Mouse (Mus musculus) ES-CJ7 (cell line): ENCODE measurements around the gene Ubtf.
"Not testable (repeated sequence)": the region's sequence is repeated elsewhere in the genome, so short reads cannot be mapped to it uniquely, and the experiment has no call there.

Source experiments
- DNase-seq: peaks from one replicate; pipeline ENCODE4 v3.0.0; 2011; ENCODE audit warnings: low read depth, low spot score

The Ubtf gene

DNA sequence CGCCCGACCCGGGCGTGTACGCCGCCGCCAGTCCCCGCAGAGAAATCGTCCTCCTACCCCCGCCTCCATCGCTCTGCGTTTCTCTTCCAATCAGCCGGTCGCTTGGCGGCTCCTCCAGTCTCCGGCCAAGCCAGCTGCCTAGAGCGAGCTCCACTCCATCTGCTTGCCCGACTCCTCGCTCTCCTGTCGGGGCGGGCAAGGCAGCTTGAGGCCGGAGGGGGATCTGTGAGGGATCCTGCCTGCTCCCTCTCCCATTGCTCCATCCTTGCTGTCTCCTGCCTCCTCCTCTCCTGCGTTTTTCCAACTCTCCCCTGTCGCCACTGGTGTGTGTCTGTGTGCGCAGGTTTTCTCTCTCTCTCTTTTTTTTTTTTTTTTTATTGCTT, at the start of gene Ubtf:
TSS of gene Ubtf (minus strand) at position 333 of the 383 bp plus-strand sequence.
- no peak for DNase-seq

GRCm38 (mm10) chr11:102369263-102369662, 49.7 kb upstream of the Ubtf start:
- no peak for DNase-seq

DNA sequence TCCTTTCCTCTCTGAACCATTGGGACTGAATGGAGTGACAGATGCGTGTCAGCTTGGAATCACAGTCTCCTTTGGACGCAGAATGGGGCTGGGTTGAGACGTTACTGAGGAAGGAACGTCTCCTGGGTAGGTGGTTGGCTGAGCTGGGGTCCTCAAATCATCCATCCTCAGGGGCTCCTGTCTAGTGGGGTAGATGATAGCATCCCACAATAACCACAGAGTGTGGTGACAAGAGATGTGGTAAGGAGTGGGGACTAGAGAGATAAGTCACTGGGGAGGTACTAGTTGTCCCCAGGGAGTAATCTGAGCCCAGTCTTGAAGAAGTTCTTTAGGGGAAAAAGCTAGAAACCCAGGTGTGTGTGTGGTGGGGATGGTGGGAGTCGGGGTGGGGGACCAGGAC, 48.8 kb upstream of the Ubtf start:
- no peak for DNase-seq

DNA sequence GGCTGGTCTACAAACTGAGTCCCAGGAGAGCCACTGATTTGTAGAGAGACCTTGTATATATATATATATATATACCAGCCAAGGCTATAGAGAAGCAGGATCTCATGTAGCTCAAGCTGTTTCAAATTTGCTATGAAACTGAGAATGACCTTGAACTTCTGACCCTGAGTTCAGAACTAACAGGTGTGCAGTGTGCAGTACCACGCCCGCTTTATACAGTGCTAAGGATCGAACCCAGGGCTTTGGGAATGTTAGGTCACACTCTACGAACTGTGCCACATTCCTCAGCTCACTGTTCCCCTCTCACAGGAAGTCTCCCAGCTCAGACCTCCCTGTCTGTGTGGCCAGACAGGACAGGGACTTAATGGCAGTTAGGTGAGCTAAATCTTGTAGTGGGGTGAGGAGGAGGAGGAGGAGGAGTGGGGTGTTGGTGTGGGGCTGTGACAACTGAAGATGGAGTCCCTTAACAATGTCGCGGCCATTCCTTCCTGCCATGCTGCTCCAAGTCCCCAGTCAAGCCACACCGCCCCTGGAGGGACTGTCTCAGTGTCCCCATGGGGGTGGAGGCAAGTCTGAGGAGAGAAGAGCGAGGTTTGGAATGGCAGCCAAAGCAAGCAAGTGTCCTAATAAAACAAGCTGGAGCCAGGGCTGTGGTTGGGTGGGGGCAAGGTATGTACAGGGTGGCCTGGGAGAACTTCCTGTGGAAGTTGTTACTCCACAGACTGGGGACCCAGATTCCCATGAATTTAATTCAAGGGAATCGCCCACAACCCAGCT, 48.1 kb upstream of the Ubtf start:
- peak; percentile 75 for DNase-seq

- DNase-seq = not testable (repeated sequence)
Measured at GRCm38 (mm10) chr11:102366103-102366502, 46.6 kb upstream of the Ubtf start, which contains the start of gene Slc4a1. Slc4a1 (minus strand) TSS chr11:102366203.

GRCm38 (mm10) chr11:102365699-102366098, 46.2 kb upstream of the Ubtf start:
- DNase-seq = no peak

DNA sequence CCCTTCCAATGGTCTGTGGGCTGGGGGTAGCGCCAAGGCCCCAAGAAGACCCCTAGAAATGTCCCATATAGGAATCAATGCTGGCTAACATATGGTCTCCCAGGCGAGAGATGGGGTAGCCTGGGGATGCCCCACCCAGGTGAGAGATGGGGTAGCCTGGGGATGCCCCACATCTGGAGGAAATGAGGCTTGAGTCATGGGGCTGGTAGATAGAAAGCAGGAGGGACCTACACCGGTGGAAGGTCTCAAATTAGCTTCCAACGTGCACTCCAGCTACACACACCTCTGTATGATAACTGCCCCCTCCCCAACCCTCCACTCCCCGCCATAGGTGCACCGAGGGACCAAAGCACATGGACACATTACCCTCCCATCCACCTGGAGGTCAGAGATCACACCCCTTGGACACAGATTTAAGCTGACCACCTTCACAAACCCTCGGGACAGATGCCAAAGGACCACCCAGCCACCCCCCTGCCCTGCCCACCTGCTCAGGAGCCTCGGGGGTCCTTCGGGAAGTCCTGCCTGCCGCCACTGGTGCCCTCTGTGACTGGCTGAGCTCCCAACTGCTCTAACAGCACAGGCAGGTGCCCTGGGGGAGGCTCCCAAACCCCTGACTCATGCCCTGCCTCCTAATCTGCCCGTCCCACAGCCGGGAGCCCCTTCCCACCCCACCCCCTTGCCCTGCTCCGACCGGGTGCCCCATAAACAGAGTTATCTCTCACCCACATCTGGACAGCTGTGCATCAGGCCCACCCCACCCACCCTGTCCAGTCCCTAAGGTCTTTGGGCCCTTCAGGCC, 45.2 kb upstream of the Ubtf start:
- DNase-seq = no peak

- no peak for DNase-seq
Measured at GRCm38 (mm10) chr11:102363623-102364022, 44.1 kb upstream of the Ubtf start.

- DNase-seq = no peak
Measured at GRCm38 (mm10) chr11:102361776-102362495, 42.4 kb upstream of the Ubtf start.

- DNase-seq = no peak
Measured at GRCm38 (mm10) chr11:102358365-102358764, 38.8 kb upstream of the Ubtf start.

- peak; percentile 35 for DNase-seq
Measured at GRCm38 (mm10) chr11:102356636-102357350, 37.3 kb upstream of the Ubtf start.

DNA sequence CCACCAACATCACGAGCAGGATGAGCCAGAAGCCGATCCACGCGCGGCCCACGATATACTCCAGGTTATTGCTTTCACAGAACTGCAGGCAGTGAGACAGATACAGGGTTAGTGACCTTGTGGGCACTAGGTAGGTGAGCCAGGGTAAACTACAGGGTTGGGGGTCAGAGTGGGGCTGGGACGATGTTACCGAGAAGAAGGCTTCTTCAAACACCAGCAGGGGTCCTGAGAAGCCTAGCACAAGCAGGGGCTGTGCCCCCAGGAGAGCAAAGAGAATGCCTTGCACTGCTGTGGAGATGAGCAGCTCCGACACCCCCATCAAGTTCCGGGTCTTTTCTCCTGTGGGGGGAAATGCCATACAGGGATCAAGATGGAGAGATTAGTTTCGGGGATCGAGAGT, 36.6 kb upstream of the Ubtf start:
- DNase-seq = no peak

DNA sequence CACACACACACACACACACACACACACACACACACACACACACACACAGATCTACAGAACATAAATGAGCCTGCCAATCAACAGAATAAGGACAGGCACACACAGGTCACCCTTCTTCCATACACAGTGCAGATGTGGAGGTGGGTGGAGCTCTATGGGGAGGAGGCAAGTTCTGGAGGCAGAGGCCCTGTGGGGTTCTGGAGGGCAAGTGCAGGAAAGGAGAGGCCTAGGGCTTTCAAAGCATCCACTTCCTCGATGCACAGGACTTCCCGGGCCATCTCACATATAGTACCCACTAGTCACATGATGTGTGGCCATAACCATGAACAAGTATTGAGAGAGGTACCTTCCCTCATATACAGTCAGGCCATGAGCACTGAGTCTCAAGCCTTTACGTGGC, 36.0 kb upstream of the Ubtf start:
- no peak for DNase-seq

DNA sequence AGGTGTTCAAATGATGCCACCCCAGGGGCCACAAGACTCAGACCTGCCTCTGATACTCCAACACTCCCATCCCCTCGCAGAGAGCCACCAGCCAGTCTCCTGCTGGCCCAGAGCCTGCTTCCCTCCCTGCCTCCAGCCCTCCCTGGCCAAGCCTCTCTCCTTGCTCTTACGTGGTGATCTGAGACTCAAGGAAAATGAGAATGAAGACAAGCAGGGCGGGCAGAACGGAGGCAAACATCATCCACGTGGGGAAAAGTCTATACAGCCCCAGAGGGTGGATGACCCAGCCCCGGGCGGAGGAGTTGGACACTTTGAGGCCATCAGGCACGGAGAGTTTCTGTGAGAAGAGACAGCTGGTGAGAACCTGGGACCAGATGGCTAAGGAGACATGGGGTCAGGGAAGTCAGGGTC, 33.5 kb upstream of the Ubtf start:
- DNase-seq = no peak

- no peak for DNase-seq
Measured at GRCm38 (mm10) chr11:102352378-102352777, 32.8 kb upstream of the Ubtf start.

GRCm38 (mm10) chr11:102350981-102351523, 31.5 kb upstream of the Ubtf start:
- no peak for DNase-seq

- DNase-seq = no peak
Measured at GRCm38 (mm10) chr11:102350416-102350815, 30.9 kb upstream of the Ubtf start.

DNA sequence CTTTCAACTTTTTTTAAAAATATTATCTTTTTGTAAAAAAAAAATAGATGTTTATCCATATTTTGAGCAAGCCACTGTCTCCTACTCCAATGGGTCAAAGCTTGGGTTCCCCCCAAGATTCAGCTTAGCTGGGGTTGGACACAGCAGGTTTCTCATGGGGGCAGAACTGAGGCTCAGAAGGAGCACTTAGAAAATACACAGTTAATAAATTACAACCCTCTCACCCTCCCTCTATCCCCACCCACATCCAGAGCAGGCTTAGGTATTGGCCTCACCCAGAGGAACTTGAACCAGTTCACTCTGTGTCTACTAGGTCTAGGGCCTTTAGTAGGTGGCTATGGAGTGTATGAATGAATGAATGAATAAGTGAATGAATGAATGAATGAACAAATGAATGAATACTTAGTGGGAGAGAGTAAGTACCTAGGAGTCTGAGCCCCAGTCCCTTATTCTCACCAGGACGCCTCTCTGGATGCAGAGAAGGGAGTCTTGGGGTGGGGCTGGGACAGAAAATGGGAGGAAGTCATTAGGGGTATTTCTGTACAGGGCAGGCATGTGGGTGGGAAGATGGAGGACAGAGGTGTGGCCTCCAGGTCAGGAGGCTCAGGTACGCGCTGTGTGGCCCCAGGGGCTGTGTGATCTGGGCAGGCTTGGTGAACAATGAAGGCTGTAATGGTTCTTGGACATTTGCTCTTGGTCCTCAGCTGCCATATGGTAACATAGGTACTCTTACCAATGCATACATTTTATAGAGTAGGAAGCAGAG, 29.8 kb upstream of the Ubtf start:
- DNase-seq = no peak

DNA sequence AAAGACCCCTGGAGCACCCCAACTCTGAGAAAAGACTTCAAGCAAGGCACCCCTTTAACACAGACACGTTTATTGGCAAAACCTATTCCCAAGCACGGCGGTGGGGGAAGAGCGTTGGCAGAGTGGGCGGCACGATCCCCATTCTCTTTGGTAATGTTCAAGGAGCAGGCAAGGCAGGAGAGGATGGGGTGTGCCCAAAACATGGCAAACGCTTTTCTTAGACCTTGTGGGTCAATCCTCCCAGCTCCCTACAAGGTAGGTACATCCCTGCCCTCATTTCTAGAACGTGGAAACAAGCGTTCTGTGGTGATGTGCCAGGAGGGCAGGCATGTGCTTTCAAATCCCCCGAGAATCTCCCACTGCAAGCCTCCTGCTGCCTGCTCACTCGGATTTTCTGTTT, 29.2 kb upstream of the Ubtf start:
- no peak for DNase-seq

GRCm38 (mm10) chr11:102348101-102348585, 28.6 kb upstream of the Ubtf start:
- DNase-seq = no peak
